Mouse (Mus musculus): ENCODE measurements around the gene Mtmr14. TPM values are rescaled to one million over a fixed set of nuclear protein-coding genes. Genes with fewer than 3 reads are reported as not detected.

Mtmr14 gene
- polyA plus RNA-seq, 1 experiment from 2014 or later, result 53.5 TPM

- Histone ChIP-seq H3K9ac (ENCODE audit: low read length) (no peak overlapping the region), H3K27ac (ENCODE audit: low read depth, low read length) (no peak overlapping the region), H3K4me3 (ENCODE audit: low read depth, low read length) (no peak overlapping the region), H3K4me2 (ENCODE audit: low read depth) (no peak overlapping the region), H3K36me3 (ENCODE audit: control insufficient read depth, insufficient read depth, low read length) (no peaks in the 10 kb centered on the region), H3K9me3 (ENCODE audit: control insufficient read depth, low read length) (no peaks in the 10 kb centered on the region), H3K4me1 (ENCODE audit: control insufficient read depth, insufficient read depth, low read length) (no peaks in the 10 kb centered on the region), H3K27me3 (ENCODE audit: control insufficient read depth, insufficient read depth, low read length) (peaks cover 26% of the 10 kb centered on the region)
- ATAC-seq (ENCODE audit: insufficient read depth, low FRiP score, low TSS enrichment) (no peak), DNase-seq (ENCODE audit: low spot score) (no peak)
- WGBS, result 9% methylated on average over 6 of the region's 6 CpGs
These were observed 45.9 kb downstream of the Mtmr14 start for GRCm38 (mm10) chr6:113283500-113283899.

GRCm38 (mm10) chr6:113284931-113285330 lies 47.3 kb downstream of the Mtmr14 start:
- no peak overlapping the region for H3K27ac ChIP-seq (ENCODE audit: low read depth, low read length)
- no peaks in the 10 kb centered on the region for H3K9me3 ChIP-seq (ENCODE audit: control insufficient read depth, low read length)
- no peak overlapping the region for H3K9ac ChIP-seq (ENCODE audit: low read length)
- no peaks in the 10 kb centered on the region for H3K4me1 ChIP-seq (ENCODE audit: control insufficient read depth, insufficient read depth, low read length)
- no peak overlapping the region for H3K4me3 ChIP-seq (ENCODE audit: low read depth, low read length)
- no peak overlapping the region for H3K4me2 ChIP-seq (ENCODE audit: low read depth)
- no peaks in the 10 kb centered on the region for H3K36me3 ChIP-seq (ENCODE audit: control insufficient read depth, insufficient read depth, low read length)
- ATAC-seq (ENCODE audit: insufficient read depth, low FRiP score, low TSS enrichment), result no peak
- peaks cover 26% of the 10 kb centered on the region for H3K27me3 ChIP-seq (ENCODE audit: control insufficient read depth, insufficient read depth, low read length)
- no peak for DNase-seq (ENCODE audit: low spot score)
- WGBS, result 87% methylated on average over 3 of the region's 3 CpGs

GRCm38 (mm10) chr6:113286316-113286715 lies 48.7 kb downstream of the Mtmr14 start:
- no peaks in the 10 kb centered on the region for H3K36me3 ChIP-seq (ENCODE audit: control insufficient read depth, insufficient read depth, low read length)
- no peak for DNase-seq (ENCODE audit: low spot score)
- WGBS, result 63% methylated on average over 1 of the region's 1 CpGs
- H3K4me2 ChIP-seq (ENCODE audit: low read depth), result no peak overlapping the region
- no peak overlapping the region for H3K9ac ChIP-seq (ENCODE audit: low read length)
- H3K9me3 ChIP-seq (ENCODE audit: control insufficient read depth, low read length), result no peaks in the 10 kb centered on the region
- H3K27ac ChIP-seq (ENCODE audit: low read depth, low read length), result no peak overlapping the region
- H3K4me1 ChIP-seq (ENCODE audit: control insufficient read depth, insufficient read depth, low read length), result no peaks in the 10 kb centered on the region
- no peak for ATAC-seq (ENCODE audit: insufficient read depth, low FRiP score, low TSS enrichment)
- peaks cover 26% of the 10 kb centered on the region for H3K27me3 ChIP-seq (ENCODE audit: control insufficient read depth, insufficient read depth, low read length)
- no peak overlapping the region for H3K4me3 ChIP-seq (ENCODE audit: low read depth, low read length)

GRCm38 (mm10) chr6:113287236-113287635 lies 49.6 kb downstream of the Mtmr14 start:
- H3K27me3 ChIP-seq (ENCODE audit: control insufficient read depth, insufficient read depth, low read length), result peaks cover 21% of the 10 kb centered on the region
- DNase-seq (ENCODE audit: low spot score) (no peak), ATAC-seq (ENCODE audit: insufficient read depth, low FRiP score, low TSS enrichment) (no peak)
- no peak overlapping the region for H3K9ac ChIP-seq (ENCODE audit: low read length)
- no peaks in the 10 kb centered on the region for H3K4me1 ChIP-seq (ENCODE audit: control insufficient read depth, insufficient read depth, low read length)
- no peak overlapping the region for H3K4me3 ChIP-seq (ENCODE audit: low read depth, low read length)
- no peaks in the 10 kb centered on the region for H3K36me3 ChIP-seq (ENCODE audit: control insufficient read depth, insufficient read depth, low read length)
- H3K9me3 ChIP-seq (ENCODE audit: control insufficient read depth, low read length), result no peaks in the 10 kb centered on the region
- WGBS, result 68% methylated on average over 4 of the region's 4 CpGs
- no peak overlapping the region for H3K4me2 ChIP-seq (ENCODE audit: low read depth)
- H3K27ac ChIP-seq (ENCODE audit: low read depth, low read length), result no peak overlapping the region

- 93% methylated on average over 15 of the region's 15 CpGs for WGBS
- Histone ChIP-seq H3K4me2 (ENCODE audit: low read depth) (no peak overlapping the region), H3K9ac (ENCODE audit: low read length) (no peak overlapping the region), H3K36me3 (ENCODE audit: control insufficient read depth, insufficient read depth, low read length) (no peaks in the 10 kb centered on the region), H3K4me3 (ENCODE audit: low read depth, low read length) (no peak overlapping the region), H3K27ac (ENCODE audit: low read depth, low read length) (no peak overlapping the region), H3K27me3 (ENCODE audit: control insufficient read depth, insufficient read depth, low read length) (no peaks in the 10 kb centered on the region; the same call in 1 of the 2 replicates), H3K4me1 (ENCODE audit: control insufficient read depth, insufficient read depth, low read length) (no peaks in the 10 kb centered on the region), H3K9me3 (ENCODE audit: control insufficient read depth, low read length) (no peaks in the 10 kb centered on the region)
- no peak for ATAC-seq (ENCODE audit: insufficient read depth, low FRiP score, low TSS enrichment)
- no peak for DNase-seq (ENCODE audit: low spot score)
These were observed 51.7 kb downstream of the Mtmr14 start for GRCm38 (mm10) chr6:113289346-113289745.

- no peak for ATAC-seq (ENCODE audit: insufficient read depth, low FRiP score, low TSS enrichment)
- H3K27ac ChIP-seq (ENCODE audit: low read depth, low read length), result no peak overlapping the region
- DNase-seq (ENCODE audit: low spot score), result no peak
- 68% methylated on average over 6 of the region's 6 CpGs for WGBS
- H3K4me2 ChIP-seq (ENCODE audit: low read depth), result no peak overlapping the region
- H3K4me1 ChIP-seq (ENCODE audit: control insufficient read depth, insufficient read depth, low read length), result no peaks in the 10 kb centered on the region
- no peak overlapping the region for H3K9ac ChIP-seq (ENCODE audit: low read length)
- H3K36me3 ChIP-seq (ENCODE audit: control insufficient read depth, insufficient read depth, low read length), result no peaks in the 10 kb centered on the region
- no peaks in the 10 kb centered on the region for H3K27me3 ChIP-seq (ENCODE audit: control insufficient read depth, insufficient read depth, low read length)
- no peaks in the 10 kb centered on the region for H3K9me3 ChIP-seq (ENCODE audit: control insufficient read depth, low read length)
- H3K4me3 ChIP-seq (ENCODE audit: low read depth, low read length), result no peak overlapping the region
These were observed 52.7 kb downstream of the Mtmr14 start for GRCm38 (mm10) chr6:113290346-113290745.

- no peak for DNase-seq (ENCODE audit: low spot score)
- Histone ChIP-seq H3K27ac (ENCODE audit: low read depth, low read length) (no peak overlapping the region), H3K9ac (ENCODE audit: low read length) (no peak overlapping the region), H3K27me3 (ENCODE audit: control insufficient read depth, insufficient read depth, low read length) (no peaks in the 10 kb centered on the region), H3K4me2 (ENCODE audit: low read depth) (no peak overlapping the region), H3K36me3 (ENCODE audit: control insufficient read depth, insufficient read depth, low read length) (no peaks in the 10 kb centered on the region), H3K4me1 (ENCODE audit: control insufficient read depth, insufficient read depth, low read length) (no peaks in the 10 kb centered on the region), H3K9me3 (ENCODE audit: control insufficient read depth, low read length) (no peaks in the 10 kb centered on the region), H3K4me3 (ENCODE audit: low read depth, low read length) (no peak overlapping the region)
- WGBS, result 79% methylated on average over 5 of the region's 5 CpGs
- no peak for ATAC-seq (ENCODE audit: insufficient read depth, low FRiP score, low TSS enrichment)
These were observed 55.3 kb downstream of the Mtmr14 start for GRCm38 (mm10) chr6:113292938-113293337.

- H3K4me1 ChIP-seq (ENCODE audit: control insufficient read depth, insufficient read depth, low read length), result no peaks in the 10 kb centered on the region
- H3K4me2 ChIP-seq (ENCODE audit: low read depth), result no peak overlapping the region
- no peak overlapping the region for H3K9ac ChIP-seq (ENCODE audit: low read length)
- H3K27ac ChIP-seq (ENCODE audit: low read depth, low read length), result no peak overlapping the region
- no peaks in the 10 kb centered on the region for H3K36me3 ChIP-seq (ENCODE audit: control insufficient read depth, insufficient read depth, low read length)
- no peak overlapping the region for H3K4me3 ChIP-seq (ENCODE audit: low read depth, low read length)
- no peaks in the 10 kb centered on the region for H3K9me3 ChIP-seq (ENCODE audit: control insufficient read depth, low read length)
- DNase-seq (ENCODE audit: low spot score), result no peak
- WGBS, result 77% methylated on average over 2 of the region's 2 CpGs
- no peaks in the 10 kb centered on the region for H3K27me3 ChIP-seq (ENCODE audit: control insufficient read depth, insufficient read depth, low read length)
- ATAC-seq (ENCODE audit: insufficient read depth, low FRiP score, low TSS enrichment), result no peak
These were observed 58.4 kb downstream of the Mtmr14 start for GRCm38 (mm10) chr6:113296046-113296445.

GRCm38 (mm10) chr6:113296639-113297038 lies 59.0 kb downstream of the Mtmr14 start:
- no peak overlapping the region for H3K4me2 ChIP-seq (ENCODE audit: low read depth)
- H3K4me1 ChIP-seq (ENCODE audit: control insufficient read depth, insufficient read depth, low read length), result no peaks in the 10 kb centered on the region
- 63% methylated on average over 4 of the region's 4 CpGs for whole genome bisulfite sequencing
- H3K36me3 ChIP-seq (ENCODE audit: control insufficient read depth, insufficient read depth, low read length), result no peaks in the 10 kb centered on the region
- H3K27me3 ChIP-seq (ENCODE audit: control insufficient read depth, insufficient read depth, low read length), result no peaks in the 10 kb centered on the region
- ATAC-seq (ENCODE audit: insufficient read depth, low FRiP score, low TSS enrichment), result no peak
- no peak overlapping the region for H3K9ac ChIP-seq (ENCODE audit: low read length)
- no peak overlapping the region for H3K27ac ChIP-seq (ENCODE audit: low read depth, low read length)
- no peak overlapping the region for H3K4me3 ChIP-seq (ENCODE audit: low read depth, low read length)
- DNase-seq (ENCODE audit: low spot score), result no peak
- no peaks in the 10 kb centered on the region for H3K9me3 ChIP-seq (ENCODE audit: control insufficient read depth, low read length)

Measured in neural tube, embryonic 11.5 days (tissue).